Mouse (Mus musculus) R1 (cell line): Measurements from ENCODE around the gene Serpine2.

Source experiments
- DNase-seq: peaks from one replicate; pipeline ENCODE4 v3.0.0-alpha.2; 2018; ENCODE audit warnings: low read depth, low spot score

Gene Serpine2

DNA sequence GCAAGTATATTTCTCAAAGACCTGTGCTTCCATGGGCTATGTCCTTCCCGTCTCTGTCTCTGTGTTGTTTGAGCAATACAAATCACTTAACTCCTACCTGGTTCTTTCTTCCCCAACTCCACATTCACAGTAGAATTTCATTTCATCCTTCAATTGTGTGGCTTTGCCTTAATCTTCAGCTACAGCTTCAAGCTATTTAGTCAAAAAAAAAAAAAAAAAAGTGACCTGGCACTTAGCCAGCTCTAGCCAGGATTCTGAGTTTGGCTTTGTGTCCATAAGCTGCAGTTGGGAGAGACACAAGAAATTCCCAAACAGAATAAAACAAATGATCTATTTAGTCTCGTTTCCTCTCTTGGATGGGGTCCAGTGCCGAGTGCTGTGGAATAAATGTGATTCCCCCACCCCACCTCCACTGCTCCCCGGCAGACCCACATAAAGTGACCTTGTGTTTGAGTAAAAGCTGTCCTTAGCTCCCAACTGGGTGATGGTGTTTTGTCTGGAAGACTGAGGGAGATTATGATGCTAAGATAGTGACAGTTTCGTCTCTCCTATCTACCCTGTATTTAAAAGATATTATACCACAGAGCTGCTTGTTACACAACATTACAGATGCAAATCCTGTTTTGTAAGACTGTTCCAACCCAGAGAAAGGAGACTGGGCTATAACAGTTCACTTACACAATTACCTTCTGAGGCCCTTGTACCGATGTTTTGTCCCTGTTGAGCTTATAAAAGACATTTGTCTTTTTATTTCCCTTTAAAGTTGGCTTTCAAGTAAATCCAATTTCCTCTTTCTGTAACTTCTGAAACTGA is at the start of gene Serpine2:
Gene Serpine2, minus strand, starts transcription at position 51 of the 813 bp plus-strand sequence.
- no peak for DNase-seq

DNA sequence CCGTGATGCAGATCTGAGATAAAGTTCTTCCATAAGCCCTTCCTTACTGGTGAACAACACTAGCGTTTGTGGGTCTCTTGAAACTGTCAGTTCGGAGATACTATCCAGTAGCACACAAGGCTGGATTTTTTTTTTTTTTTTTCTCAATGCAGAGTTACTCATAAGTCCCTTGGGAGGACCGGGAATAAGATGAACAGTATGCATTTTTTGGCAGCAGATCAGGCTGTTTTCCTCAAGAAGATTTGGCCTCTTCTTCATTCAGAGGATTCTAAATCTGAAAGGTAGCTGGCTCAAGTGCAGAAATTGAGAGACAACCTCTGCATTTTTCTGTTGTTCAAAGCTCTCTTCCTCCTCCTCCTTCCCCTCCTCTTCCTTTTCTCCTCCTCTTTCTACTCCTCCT is 46.8 kb upstream of the Serpine2 start:
- DNase-seq: no peak

DNA sequence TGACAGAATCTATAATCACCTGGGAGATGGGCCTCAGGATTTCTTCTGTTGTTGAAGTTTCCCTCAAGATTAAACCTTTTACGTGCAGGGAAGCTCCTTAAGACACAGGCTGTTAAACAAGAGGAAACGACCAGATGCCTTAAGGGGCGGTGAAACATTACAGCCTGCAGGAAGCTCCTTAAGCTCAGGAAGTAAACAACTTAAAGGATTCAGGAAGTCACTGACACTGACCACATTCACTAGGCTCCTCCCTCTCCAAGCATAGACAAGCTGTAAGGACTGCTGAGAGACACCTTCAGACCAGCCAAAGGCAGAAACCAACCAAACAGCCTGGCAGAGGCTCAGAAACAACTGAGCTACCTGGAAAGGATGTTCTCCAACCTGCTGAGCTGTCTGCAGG is 44.3 kb upstream of the Serpine2 start:
- peak; percentile 2 for DNase-seq

DNA sequence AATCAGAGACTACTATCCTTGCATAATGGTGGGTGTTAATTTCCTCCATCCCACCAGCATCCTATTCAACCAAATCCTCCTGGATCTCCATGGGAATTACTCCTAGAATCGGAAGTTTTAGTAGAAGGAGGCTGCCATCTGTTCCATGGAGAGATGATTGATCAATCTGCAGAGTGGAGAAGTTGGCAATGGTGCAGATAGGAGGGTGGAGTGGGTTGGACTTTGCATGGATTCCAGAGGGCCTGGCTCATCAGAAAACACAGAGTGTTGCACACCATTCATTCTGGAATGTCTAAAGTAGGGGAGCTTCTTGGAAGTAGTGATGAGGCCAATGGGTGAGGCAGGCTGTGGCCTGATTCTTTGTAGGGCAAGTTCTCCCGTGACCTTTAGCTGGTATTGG is 41.9 kb upstream of the Serpine2 start:
- DNase-seq: no peak

DNA sequence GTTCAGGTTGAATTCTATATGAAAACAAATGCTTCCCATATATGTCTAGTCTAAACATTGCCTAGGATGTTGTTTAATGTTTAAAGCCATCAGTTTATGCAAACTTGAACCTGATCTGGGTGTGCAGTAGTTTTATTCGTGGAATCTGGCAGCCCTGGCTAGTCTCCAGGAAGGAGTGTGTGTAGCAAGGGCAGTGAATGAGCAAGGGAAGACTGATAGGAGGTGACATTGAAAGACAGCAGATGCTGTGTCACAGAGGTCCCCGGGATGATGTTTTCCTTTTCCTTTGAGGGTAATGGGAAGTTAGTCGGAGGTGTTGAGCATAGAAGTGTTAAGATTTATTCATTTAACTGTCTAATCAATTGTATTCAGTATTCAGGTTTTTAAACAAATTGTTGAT is 21.7 kb upstream of the Serpine2 start:
- no peak for DNase-seq

DNA sequence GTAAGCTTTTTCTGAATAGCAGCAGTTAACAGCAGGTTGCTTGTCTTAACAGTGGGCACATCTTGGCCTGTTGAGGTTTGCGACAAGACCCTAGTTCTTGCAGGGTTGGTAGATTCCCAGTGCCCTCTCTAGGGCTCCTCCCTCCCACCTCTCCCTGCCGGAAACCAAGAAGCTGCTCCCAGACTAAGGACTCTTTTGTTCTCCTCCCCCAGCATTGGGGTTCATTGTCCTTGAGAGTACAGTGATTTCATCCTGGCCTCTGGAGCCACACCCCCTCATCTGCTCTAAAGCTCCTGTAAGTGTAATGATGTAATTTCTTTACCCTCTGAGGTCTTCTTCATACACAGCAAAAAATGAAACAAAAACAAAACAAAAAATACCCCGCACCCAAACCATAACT is 13.8 kb upstream of the Serpine2 start:
- peak; percentile 52 for DNase-seq

DNA sequence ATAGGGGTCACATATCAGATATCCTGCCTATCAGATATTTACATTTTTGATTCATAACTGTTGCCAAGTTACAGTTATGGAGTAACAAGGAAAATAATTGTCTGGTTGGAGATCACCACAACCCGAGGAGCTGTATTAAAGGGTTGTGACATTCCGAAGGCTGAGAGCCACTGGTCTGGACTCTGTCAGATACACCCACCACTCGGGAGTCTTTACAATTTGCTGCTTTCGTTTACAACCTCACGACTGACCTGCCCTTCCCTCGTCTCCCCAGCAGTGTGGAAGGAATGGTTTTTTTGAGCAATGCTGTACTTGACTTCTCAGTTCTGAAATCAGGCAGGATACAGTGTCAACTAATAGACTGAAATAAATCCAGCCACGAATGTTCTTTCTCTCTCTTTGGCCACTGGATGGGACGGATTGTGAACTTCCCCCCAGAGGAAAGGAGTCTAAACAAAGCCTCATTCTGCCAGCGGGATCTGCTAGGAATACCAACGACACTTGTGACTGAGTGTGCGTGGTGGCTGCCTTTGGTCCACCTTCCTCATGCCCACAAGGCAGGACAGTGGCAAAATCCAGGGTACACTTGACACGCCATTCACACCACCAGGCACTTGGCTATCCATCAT is 455 bp downstream of the Serpine2 start:
- no peak for DNase-seq

DNA sequence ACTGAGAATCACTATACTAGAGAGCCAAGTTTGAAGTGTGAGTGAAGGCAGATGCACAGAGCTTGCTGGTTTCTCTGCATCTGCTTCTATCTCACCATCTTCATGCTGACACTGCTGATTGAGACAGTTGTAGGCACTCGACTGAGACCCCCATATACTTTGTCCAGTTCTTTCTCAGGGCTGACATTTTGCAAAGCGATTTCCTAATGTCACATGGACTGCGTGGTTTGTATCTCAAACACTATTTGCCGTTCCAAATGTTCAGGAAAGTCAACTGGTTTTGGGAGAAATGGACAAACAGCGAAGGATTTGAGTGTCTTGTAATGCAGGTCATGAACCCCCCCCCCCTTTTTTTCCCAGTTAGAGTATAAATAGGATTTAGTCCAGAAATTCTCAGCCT is 1.0 kb downstream of the Serpine2 start:
- no peak for DNase-seq

DNA sequence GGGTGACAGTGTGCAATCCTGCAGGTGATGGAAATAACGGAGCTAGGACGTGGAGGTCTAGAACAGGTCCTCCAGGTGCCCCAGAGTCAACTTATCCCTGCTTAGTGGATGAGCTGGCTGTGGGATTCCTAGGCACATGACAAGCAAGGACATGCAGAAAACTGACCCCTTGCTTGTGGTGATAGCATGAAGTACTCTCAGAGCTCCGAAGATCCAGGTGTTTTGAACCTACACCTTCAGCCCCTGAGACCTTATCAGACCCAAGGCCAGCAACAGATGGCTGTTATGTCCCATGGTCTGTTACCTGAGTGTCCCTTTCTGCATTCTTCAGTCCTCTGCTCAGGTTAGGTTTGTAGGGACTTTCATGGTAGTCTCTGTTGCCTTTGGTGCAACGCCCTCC is 2.0 kb downstream of the Serpine2 start:
- DNase-seq: peak; percentile 23

DNA sequence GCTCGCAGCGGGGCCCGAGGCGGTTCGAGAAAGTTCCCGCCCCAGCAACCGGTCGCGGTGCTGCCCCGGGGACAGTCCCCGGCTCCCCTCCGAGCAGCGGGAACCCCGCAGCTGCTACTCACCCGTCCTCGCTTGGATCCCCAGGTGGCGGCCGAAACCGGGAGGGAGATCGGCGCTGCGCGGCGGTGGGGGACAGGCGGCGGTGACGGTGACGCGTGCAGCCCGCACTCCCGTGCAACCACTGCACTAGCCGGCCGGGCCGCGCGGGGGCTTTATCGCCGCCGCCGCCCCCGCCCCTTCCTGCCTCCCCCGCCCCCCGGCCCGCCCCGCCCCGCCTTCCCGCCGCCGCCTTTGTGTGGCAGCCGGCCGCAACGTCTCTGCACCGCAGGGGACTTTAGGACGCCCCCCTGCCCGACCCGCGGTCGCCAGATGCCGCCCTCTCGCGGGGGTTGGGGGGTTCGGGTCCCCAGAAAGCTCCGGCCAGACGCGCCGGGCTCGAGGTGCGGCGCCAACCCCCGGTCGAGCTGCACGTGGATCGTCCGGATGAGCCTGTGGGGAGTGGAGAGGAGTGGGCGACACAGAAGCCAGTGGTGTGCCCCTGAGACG is 2.5 kb downstream of the Serpine2 start:
- peak; percentile 31 for DNase-seq

DNA sequence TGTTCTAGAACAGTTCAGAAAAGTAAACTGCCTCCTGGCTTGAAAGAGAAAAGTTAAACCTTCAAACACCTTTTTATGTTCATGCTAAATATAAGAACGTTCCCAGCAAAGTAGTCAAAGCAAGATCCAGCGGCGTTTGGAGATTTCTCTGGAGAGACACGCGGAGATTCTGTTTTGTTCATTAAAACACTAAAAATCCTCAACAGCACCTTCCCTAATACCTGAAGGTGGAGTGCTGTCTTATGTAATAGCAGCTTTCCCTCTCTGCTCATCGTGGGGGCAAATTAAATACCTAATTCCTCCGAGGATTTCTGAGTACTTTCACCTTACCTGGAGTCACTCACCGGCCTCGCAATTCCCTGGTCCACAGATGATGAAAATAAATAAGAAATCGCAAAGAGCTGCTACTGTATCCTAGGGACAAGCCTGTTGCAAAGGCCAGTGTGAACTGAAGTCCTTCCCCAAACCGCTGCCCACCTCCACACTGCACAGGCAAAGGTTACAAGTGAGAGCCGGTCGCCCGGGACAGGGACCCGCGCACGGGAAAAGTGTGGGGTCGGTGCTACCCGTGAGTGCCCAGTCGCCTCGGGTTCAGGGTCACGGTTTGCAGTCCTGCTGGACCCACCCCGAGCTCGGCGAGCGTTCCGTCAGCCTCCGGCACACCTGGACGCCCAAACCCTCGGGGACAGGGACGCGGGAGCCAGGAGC is 3.1 kb downstream of the Serpine2 start:
- DNase-seq: peak; percentile 14

DNA sequence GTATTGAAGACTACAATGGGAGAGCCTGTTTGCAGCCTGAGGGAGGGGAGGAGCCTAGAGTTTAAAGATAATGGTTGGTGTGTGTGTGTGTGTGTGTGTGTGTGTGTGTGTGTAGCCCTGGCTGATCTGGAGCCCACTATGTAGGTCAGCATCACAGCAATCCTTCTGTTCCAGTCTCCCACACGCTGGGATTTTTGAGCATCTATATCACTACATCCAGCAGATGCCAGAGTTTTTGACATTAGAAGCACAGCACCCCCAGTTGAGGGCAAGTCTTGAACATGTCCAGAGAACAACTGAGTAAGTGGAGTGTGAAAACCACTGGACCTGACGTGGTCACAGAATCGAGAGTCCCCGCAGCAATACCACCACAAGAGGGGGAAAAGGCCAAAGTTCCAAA is 4.2 kb downstream of the Serpine2 start:
- no peak for DNase-seq

DNA sequence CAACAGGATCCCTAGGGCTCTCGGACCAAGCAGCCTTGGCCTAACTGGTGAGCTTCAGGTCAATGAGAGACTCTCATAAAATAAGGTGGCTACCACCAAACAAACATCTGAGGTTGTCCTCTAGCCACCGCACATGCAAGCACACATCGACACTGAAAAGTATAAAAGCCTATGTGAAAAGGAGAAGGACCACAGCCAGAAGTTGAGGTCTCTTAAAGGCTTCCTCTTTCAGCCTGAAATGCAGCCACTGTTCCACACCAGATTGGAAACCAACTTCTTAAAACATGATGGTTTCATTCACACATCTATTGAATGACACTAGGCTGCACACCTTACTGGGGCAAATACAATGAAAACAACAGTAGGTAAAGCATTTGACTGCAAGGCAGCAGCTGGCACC is 7.5 kb downstream of the Serpine2 start:
- DNase-seq: no peak

DNA sequence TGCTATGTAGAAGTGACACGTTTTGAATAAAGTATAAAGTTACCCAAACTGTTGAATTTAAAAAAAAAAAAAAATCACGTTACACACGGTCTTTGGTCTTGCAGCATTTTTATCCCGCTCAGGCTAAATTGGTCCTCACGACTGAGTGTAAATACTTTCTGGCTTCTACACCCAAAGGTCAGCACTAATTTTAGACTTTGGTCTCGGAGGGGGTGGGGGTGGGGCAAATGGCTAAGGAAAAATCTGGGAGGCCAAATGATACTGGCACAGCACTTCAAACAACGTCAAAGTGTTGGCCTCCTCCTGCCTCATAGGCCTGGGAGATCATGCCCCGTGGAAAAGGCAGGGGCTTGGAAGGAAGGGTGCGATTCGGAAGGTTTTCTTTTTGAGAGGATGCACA is 10.6 kb downstream of the Serpine2 start:
- DNase-seq: no peak

DNA sequence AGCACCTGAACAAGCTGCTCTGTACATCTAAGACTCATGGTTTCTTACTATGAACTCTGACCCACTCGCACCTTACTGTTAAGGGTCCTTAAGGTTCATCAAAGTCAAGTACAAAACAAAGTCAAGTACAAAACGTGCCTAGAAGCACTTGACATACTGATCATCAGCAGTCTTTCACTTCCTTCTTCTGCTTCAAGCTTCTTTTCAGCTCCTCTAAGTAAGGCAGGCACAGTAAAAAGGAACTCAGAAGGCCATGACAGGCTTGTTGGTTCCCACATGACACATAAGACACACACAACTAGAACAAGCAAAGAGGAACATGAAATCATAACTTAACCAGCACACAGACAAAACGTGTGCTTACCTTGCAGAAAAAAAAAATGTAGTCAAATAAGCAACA is 12.3 kb downstream of the Serpine2 start:
- DNase-seq: no peak

DNA sequence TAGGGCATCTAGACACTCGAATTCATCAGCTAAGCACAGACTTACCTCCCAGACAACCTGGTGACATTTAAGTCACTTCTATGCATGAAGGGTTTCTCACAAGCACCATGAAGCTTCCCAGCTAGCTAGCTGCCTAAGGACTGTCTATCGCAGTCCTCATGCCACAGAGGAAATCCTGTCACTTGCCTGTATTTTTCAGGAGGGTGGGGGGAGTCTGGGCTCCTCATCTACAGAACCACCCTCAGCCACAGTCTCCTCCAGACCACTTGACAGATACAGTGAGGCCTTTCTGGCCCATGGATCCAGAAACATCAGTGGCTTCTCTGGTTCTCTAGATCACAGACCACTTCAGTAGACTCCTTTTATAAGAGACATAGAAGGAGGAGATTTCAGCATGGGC is 14.1 kb downstream of the Serpine2 start:
- DNase-seq: no peak

DNA sequence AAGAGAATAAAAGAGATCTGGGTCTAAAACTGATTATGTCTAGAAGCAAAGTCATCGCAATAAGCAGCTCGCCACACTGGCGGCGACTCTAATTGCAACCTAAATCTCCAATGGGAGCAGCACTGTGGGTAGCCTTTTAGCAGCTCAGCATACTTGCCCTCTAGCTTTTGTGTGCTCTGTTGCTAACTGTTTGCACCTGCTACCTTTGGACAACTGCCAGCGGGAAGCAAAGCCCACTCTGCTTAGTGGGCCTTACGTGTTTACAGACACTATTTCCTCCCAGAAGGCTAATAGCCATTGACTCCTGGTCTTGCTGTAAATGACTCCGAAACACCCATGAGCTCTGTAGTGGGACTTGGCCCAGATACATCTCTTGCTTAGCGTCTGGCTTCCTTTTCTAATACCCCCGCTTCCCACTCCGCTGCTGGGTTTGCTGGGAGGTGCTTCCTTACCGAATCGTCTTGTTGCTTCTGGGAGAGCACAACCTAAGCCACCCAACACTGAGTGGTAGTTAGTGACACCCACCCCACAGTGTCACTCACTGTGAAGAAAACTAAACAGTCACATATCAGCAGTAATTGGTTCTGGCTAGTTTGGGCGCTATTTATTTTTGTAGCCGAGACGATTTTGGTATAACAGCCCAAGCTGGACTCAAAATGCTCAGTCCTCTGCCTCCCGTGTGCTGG is 28.1 kb downstream of the Serpine2 start:
- peak; percentile 17 for DNase-seq

DNA sequence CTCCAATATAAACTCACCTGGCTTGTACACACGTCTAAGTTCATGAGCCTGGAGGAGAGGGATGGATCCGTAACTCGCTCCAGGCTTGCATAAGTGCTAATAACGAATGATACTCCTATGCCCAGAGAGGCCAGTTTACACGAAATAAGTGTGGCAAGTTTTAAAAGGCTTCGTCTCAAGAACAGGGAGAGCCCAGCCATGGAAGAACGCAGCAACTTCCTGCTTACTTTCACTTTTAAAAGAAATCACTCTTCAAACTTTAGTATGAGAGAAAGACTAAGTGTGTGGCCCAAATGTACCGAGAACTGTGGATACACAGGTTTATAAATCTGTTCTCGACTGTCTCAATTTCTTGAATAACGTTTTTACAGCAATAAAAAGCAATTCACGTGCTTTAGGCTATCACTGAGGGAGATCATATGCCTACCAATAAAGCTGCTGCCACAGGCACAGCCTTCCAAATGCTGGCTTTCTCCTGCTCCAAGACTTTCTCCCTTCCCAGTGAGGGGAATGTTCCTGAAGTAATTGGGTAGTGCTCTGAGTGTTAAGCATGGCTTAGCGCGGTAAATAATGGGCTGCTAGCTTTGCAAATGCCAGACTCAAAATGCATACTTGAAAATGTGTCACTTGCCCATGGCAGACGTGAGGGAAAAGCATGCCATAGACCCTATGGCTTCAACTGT is 36.9 kb downstream of the Serpine2 start:
- DNase-seq: no peak

DNA sequence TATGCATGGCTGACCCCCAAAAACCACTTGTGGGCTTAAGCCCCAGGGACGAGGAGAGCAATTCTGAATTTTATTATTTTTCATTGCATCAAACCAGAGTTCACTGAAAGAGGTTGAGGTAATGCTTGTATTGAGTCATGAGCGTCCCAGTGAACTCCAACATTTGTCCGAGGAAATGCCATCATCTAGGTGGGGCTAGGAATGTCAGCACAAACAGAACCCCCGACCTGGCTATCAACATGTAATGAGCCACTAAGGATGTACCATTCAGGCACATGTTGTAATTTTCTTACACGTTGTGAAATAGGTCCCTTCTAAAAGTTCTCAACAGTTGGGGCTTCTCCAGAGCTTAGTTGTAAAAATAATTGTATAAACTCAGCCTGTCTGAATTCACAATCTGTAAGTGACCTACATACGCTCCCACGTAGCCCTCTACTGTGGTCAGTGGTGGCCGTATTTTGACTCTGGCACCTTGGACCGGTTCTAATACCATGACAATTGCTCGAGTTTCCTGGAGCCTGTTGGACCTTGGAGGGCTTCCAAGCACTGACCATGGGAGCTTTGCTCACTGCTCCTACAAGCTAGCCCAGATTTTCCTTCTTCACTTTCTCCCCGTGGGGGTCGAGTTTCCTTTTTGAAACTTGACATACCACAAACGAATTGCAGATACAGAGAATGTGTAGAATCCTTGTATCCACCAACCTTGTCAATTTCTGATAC is 38.0 kb downstream of the Serpine2 start:
- DNase-seq: no peak

DNA sequence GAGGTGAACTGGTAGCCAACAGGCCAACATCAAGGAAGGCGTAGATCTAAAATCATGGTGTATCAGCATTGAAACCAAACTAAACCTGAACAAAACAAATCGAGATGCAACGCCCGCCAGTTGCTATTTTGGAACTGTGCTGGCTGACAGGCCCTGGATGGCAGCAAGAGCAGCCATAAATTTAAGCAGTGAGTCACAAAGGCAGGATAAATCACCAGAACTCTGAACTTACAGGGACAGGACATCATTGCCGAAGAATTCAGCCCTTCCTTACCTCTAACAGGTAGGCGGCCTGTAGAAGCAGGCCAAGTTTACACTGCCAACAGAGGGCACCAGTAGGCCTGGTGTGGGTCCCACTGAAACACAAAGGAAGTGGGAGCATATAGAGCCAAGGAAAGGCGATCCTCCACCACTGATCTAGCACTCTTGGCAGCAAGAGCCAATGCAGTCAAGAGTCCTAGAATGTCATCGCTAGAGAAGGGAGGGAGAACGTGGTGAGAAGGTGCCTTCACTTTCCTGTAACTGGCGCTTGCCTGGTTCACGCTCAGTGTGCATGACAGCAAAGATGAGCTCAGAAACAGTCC is 41.6 kb downstream of the Serpine2 start:
- no peak for DNase-seq
